Mouse (Mus musculus) right cerebral cortex, postnatal 25 days (tissue): ENCODE measurements around the gene Bnc2.

Experiments used
- DNase-seq: peaks from one replicate; pipeline ENCODE4 v3.0.0; 2022

Gene Bnc2

DNA sequence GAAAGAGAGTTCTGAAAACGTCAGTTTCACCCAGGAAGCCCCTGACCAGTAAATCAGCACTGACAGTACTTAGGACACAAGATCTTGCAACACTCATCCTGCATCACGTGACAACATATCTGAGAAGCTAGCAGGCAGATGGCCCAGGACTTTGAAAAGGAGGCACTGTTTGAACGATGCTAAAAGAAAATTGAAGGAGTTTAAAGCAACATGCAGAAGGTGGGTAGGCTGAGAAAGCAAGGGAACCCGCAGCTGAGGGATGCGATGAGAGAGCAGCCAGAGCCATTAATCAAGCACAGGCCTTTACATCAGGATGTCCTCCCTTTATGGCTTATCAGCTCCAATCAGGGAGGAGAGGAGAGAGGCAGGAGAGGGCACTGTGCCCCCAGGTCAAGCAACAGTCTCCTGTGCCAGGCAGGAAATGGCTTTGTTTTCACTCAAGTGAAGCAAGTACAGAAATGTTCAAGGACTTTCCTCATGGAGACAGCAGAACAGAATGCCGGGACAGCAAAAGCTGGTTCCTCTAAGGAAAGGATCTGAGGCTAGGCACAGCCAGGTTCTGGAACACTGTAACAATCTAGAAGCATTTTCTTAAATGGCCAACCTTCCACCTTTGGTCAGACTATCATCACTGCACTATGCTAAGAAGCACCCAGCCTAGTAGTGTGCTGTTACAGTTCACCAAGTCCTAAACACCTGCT is 267.6 kb downstream of the Bnc2 start:
- DNase-seq, result no peak

DNA sequence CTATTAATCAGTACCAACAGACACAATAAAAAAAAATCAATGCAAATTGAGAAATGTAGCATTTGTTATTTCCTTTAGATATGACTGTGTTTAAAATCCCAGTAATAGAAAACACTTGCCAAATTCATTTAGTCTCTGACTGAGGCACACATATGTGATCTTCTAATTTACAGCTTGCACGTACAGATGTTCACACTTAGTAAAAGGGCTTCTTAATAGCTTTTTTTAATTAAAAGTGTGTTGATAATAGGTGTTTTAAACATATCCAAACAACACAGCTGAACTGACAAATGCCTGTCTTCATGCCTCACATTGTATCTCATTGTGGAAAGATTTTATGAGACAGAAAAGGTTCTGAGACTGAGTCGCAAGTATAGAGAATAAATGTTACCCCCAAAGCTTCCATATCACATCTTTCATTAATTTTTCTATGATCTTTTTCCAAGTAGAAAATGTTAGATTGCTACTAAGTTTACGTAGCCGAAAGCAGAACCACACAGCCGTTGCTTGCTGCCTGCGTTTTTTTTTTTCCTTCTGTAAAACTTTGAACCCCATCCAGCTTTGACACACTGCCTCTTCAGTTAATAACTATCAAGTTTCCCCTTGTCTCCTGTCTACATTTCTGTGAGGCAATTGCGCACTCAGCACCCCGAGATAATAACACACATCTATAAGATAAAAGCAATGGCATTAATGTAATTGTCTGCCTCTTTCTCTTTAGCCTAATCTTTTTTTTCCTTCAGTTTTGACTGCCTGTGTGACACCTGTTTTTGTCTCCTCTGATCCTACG is 271.5 kb downstream of the Bnc2 start:
- DNase-seq, result no peak

DNA sequence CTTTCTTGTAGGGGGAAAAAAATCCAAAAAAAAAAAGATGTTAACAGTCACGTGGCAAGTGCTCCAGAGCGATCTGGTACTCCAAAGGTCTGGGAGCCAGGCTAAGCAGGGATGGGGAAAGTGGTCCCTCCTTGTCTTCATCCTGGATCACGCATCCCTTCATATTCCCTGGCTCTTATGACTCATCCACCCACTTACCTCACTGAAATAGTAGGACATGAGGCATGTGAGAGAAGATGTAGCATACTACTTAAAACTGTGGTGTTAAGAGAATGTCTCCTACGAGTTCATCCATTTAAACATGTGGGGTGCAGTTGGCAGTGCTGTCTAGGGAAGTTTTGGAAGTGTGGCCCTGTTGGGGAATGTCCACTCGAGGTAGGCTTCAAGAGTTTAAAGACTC is 286.1 kb downstream of the Bnc2 start:
- peak; percentile 10 for DNase-seq

DNA sequence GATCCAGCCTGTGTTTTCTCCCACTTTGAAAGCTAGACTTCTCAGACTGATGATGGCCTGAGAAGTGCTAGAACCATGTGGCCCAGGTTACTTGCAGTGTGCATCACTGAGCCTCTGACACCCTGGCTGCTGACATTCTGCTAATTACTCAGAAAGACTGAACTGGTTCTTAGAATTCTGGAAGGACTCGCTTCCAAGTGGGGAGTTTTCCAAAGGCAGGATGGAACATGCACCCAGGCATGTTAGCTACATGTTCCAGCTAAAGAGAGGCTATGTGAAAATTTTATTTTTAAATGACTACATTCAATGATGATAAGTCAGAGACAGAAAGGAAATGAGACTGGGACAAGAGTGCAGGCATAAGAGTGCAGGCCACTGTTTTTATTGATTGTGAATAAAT is 289.9 kb downstream of the Bnc2 start:
- DNase-seq, result no peak

DNA sequence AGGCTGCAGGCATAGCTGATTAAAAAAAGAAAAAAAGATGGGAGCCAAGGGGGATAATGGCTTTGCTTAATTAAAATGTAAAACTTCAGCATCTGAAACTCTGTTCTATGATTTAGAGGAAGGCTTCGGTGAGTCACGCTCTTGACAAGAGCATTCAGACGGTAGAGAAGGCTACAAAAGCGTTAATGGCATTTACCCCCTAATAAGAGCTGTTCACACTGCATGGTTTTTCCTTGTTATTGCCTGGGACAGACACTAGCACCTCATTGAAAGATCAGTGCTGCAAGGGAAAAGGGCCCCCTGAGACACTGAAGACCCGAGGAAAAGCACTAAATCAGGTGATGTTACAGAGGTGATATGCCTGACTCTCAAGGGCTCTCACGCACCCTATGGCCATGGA is 295.8 kb downstream of the Bnc2 start:
- DNase-seq, result no peak

DNA sequence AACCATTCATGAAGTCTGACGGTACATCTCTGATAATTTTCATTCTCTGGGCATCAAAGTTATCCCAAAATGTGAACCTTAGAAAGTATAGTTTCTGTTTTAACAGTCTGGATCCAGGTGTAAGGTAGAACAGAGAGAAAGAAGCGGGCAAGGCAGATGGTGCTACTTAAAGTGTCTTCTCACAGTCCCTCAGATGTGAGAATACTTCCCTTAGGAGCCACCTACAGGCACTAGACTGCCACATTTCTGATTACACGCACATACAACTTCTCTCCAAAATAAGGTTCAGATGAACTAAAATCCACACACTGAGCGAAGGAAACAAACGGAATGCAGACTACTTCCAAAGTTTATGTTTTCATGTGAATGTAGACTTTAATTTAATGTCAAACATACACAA is 297.6 kb downstream of the Bnc2 start:
- DNase-seq, result no peak

DNA sequence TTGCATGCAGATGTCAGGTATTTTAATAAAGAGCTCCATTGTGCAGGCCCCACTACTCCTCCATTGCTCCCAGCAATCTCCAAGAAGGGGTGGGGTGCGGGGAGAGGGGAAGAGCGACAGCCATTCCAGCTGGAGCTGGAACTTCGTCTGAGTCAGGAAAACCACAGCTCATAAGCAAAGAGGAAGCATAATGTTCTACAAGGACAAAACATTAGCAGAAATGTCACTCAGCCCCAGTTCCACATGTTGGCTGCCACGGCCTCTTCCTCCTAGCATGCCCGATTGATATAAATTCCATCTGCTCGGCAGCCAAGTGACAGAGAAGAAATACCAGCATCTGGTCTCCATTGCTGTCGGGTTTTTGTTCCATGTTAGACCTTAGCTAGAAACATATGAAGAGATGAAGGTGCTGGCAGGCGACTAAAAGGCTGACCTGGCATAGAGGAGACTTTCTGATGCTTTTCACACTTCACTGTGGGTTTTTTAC is 312.7 kb downstream of the Bnc2 start:
- no peak for DNase-seq

DNA sequence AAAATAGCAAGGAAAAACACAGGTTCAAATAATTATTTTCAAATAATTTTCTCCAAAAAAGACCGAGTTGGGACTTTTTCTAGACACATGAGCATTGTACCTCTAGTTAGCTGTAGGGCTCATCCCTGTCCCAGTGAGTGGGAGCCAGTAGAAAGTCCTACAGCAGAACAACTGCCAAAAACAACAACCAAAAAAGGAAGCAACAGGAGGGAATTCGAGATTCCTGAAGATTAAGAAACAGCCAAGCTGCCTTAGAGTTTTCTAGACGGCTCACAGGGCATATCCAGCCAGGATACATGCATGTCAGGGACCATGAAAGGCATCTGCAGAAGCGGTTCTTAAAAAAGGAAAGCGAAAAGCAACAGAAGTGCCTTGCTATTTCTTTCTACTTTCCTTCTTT is 313.9 kb downstream of the Bnc2 start:
- DNase-seq, result no peak

DNA sequence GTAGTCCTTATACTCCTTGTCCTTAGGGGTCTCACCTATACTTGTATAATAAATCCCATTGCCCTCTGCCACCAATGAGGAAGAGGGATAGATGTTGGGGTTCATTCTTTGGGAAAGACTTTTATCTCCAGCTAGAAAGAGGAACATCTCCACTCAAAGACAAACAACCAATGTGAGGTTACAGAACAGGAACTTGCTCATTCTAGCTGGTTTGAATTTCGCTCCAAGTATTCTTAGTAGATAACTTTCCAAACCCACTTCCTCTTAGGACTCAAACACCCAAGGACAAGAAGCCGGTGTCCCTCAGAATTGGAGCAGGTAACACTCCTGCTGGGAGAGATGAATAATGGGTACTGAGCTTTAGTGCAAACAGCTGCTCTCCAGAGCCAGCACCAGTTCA is 315.1 kb downstream of the Bnc2 start:
- no peak for DNase-seq

DNA sequence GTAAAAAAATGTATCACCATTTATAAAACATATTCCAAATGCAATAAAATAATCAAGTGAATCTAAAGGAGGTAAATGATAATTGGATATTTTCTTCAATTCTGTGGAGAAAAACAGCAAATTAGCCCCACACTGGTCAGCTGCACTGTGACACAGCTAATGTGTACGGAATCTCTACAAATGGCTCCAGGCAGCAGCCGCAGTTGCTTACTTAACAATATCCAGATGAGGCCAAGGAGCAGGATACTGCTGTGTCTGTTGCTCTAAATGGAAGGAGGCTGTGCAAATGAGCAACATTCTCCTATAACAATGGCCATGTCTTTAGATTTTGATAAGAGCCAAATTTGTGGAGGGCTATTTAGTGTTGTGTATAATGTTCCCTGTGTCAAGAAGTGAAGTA is 316.9 kb downstream of the Bnc2 start:
- no peak for DNase-seq

DNA sequence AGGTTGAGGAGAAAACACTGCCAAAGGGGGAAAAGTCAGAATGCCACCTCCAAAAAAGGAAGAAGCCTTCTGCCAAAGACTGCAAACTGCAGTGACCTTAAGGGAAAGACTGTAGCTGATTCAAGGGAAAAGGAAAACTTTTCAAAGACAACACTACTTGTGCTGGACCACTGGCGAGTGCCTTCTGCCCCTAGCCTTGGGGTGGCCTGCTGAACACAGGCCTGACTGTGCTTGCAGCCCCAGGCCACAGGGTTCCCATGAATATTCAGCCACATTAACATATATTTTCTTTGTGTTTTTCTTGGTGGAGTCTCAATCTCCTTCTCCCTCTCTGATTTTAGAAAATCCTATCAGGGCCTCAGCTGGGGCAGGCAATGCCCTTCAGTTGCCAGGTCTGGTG is 317.7 kb downstream of the Bnc2 start:
- DNase-seq, result no peak

DNA sequence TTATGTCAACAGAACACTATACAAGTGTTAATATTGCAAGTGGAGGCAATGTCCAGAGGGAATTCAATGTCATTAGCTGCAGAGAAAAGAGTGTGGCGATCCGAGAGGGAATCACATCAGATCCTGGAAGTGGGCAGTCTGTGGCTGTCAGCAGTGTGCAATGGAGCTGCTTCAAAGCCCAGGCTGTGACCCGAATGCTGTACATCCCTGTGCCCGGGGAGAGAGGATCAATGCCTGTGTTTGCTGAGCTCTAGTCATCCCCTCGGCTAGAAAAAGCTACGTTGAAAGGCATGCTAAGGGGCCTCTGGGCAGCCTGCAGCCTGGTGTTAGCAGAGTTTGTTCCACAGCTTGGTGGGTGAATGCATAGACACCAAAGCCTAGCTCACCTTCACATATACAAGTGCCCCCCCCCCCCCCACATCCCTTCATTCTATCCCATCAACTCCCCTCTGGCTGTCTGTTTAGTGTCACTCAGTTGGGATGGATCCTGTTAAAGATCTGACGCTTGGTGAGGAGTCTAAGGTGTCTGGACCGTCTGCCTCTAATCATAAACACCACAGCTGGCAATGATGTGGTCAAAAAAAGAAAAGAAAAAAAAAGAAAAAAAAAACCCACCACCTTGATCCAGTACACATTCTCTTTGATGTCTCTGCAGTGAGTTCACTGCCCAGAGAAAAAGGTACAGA is 318.5 kb downstream of the Bnc2 start:
- no peak for DNase-seq

DNA sequence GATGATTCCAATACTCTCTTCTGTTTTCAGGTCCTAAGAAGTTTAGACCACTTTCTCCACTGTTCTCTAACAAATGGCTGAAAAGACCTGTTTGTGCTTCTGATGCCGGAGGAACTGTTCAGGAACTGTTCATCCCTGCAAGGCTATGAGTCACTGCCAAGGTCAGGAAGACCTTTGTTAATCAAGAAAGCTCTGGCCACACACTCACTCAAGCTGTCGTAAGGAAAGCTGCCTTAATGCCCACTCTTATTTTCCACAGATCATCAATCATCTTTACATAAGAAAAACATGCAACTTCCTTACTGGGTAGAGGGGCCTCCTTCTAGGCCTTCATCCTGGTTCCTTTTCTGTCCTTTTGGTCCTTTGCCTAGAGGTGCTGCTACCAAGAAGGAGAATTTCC is 322.4 kb downstream of the Bnc2 start:
- no peak for DNase-seq

DNA sequence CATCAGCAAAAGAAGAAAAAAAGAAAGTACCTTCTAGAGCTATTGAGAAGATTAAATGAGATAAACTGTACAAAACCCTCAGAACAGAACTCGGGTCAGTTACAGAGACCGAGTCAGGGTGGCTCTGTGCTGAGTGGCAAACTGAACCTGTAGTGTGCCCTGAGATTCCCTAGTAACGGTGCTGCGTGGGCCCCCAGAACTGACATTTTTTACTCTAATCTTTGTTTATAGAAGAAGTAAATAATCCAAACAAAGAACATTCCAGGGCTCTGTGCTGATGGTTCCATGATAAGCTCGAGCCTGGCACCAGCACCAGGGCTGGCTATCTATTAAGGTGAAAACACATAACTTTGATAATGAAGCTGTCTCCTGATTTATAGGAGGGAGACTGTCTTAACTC is 325.5 kb downstream of the Bnc2 start:
- DNase-seq, result no peak

DNA sequence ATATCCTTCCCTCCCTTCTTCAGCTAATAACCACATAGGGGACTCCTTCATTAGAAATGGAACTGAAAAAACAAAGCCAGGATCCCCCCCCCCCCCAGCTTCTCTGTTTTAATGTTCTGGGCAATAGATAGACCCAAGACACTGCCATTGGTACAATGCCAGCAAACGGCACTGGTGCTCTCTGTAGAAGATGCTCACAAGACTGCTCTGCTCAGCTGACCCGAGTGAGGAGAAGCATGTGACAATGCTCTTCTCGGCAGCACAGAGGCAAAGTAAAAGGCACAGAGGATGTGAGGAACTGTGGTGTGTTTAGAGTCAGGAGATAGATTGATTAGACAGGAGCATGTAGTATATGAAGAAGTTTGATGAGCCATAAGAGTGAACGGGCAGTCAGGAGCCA is 335.9 kb downstream of the Bnc2 start:
- DNase-seq, result no peak

DNA sequence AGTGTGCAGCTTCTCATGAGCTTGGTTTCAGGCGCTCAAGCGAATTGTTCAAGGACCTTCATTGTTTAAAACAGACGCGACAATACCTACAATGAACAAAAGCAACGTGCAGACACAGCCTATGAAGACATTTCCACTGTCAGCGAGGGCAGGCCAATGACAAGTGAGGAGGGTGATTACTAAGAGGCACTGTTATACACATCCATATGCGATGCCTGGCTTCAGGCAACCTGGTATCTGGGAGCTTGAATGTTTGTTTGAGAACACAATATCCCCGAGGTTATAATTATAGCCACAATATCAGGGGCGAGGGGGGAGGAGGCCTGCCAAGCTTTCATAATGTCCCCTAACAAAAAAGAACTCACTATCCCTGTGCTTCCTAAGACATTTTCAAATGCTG is 343.1 kb downstream of the Bnc2 start:
- no peak for DNase-seq

DNA sequence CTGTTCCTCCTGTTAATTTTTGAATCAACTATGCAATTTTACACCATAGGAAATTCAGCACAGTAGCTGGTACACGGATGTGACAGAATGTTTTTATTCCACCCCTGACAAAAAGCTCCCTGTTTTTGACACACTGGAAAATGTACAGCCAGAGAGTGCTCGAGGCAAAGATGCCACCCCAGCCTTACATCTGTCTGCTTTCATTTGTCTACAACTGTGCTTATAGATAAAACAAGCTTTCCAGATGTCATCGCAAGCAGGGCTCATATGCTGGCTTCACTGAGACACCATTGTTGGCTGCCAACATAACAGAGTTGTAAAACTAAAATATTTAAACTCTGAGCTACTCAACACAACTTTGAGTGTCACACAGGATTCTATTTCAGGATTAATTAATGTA is 343.6 kb downstream of the Bnc2 start:
- DNase-seq, result no peak

DNA sequence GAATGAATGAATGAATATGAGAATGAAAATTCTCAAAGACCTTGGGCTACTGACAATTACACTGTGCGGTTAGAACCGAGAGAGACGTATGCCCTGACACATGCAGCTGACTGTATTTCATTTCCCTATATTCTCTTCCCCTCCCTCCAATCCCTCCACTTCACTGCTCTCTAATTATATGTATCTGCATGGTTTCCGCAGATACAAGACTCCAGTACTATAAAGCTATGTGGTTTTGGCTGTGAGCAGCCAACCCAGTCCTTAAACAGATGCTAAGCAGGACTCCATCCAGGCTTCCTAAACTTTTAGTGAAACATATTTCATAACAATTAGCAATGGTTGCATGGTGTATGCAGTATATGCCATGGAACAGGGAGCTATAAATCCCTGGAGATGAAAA is 344.6 kb downstream of the Bnc2 start:
- DNase-seq, result no peak

DNA sequence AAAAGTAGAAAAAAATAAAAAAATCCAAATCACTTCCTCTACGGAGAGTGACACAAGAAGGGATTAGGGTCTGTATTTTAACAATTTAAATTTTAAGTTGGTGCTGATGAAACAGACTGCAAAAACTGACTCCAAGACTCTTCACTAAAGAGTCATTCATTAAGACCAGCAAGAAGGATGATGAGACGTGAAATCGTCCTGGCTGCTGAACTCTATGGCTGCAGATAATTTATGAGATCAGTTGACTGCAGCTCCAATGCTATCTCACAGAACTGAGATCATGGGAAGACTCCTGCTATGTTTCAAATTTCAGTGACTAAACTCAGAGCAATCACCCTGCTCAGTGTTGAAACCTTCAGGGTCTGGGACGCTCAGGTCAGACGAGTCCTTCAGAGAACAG is 345.4 kb downstream of the Bnc2 start:
- no peak for DNase-seq

DNA sequence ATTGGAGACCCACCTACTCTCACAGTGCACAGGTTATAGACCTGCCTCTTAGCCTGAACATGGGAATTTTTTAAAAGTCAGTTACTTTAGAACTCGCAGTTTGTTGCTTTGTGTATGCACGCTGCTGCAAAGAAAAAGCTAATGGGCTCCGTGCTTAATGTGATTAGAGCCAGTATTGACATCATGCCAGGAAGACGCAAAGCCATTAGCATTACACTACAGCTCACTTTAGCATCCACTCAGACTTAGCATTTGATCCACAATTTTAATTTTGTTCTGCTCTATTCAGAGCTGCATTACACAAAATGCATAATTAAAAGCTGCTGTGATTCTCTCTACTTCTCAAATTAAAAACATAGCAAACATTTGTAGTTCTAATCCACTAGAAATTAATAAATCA is 350.7 kb downstream of the Bnc2 start:
- no peak for DNase-seq

DNA sequence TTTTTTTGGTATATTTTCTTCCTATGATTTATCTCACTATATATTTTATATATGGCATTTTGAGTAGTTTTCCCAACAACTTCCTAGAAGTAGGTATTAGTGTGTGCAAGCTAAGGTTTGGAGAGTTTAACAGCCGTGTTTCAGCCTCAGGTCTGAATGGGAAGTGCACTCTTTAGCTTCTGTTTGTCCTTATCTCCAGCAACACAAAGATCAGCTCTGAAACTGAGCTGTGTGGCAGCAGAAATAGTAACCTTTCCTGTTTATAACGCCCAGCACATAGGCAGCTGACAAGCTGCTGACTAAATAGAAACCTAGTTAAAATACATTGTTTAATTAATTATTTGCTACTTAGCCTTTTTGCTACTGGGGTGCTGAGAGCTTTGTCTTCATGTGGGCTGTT is 353.5 kb downstream of the Bnc2 start:
- DNase-seq, result no peak

DNA sequence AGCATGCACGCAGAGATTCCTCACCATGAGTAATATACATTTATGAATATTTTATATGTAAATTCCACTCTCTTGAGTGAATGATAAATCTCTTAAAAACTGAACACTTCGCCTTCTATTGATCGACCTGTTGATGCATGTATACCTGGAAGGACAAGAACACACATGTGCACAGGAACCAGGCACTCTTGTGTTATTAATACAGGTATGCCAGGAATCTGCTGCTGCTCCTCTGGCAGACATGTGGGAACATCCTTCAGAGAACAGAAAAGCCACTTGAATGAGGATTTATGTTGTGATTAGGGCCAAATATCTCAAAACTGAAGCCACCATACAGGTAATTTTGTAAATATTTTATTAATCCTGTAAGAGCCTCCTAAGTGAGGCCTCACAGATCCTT is 357.7 kb downstream of the Bnc2 start:
- no peak for DNase-seq

DNA sequence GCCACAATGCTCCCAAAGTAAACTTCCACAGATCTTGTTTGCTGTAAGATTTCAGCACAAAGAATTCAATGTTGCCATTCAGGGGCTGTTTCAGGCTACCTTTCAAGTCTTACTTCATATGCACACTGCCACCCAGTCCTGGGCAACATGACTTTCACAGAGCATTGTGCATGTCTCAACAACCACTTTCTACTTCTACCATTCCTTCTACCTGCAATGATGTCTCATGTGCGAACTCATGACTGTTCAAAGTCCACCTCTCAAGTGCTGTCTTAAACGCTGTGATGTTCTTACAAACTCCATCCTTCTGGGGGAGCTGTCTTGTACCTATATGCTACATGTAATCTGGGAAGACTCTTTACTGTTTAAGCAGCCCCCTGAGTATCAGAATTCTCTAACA is 363.7 kb downstream of the Bnc2 start:
- no peak for DNase-seq

DNA sequence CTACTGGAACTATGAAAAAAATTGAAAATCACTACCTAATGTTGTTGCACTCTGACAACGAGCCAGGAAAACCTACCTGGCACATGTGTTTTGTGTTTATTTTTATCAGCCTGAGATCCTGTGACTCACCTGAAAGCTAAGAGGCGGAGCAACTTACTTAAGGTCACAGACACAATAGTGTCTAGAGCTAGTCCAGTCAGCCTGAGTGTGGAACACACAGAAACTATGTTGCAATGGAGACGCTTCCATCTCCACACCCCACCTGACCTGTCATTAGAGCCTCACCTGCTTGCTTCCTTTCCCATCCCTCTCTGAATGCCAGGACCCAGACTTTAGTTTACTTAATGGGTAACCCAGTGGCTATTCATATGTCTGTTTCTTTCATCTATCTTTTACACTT is 364.2 kb downstream of the Bnc2 start:
- DNase-seq, result no peak
